Mouse (Mus musculus) embryonic facial prominence, embryonic 11.5 days (tissue): ENCODE results near the gene Pou4f1. TPM values are rescaled to one million over a fixed set of nuclear protein-coding genes. Genes with fewer than 3 reads are reported as not detected.
A peak's percentile ranks its signal among the peaks of the same experiment; 100 is the strongest.

Experiments
- ATAC-seq: fragments of 200-750 bp; cut with Nextera tagmentation; replicated peaks from 2 replicates; pipeline ENCODE4 v1.8.0; 2017; ENCODE audit warnings: low read depth; ENCODE audit not compliant: insufficient number of reproducible peaks, low FRiP score, low TSS enrichment
- DNase-seq: peaks from one replicate; pipeline ENCODE4 v3.0.0-alpha.2; 2015; ENCODE audit warnings: low spot score
- H3K27ac ChIP-seq: fragments of 300-500 bp; sonication (generic); replicated peaks from 2 replicates; pipeline ENCODE4 v1.5.1; 2014; ENCODE audit warnings: mild to moderate bottlenecking, low read depth, low read length, control low read depth
- H3K27me3 ChIP-seq: fragments of 300-500 bp; sonication (generic); 2 replicates; pipeline ENCODE4 v1.6.1; 2014; ENCODE audit warnings: mild to moderate bottlenecking, low read length, moderate library complexity, mixed read lengths; ENCODE audit not compliant: control insufficient read depth, insufficient read depth
- H3K36me3 ChIP-seq: fragments of 300-500 bp; sonication (generic); replicated peaks from 2 replicates; pipeline ENCODE4 v1.6.1; 2014; ENCODE audit warnings: low read depth, mild to moderate bottlenecking, low read length, moderate library complexity, mixed read lengths; ENCODE audit not compliant: control insufficient read depth, insufficient read depth
- H3K4me1 ChIP-seq: fragments of 300-500 bp; sonication (generic); 2 replicates; pipeline ENCODE4 v1.6.1; 2014; ENCODE audit warnings: low read length, mixed read lengths; ENCODE audit not compliant: control insufficient read depth, insufficient read depth
- H3K4me2 ChIP-seq: fragments of 300-500 bp; sonication (generic); 2 replicates; pipeline ENCODE4 v1.6.1; 2014; ENCODE audit warnings: low read depth, mild to moderate bottlenecking, control low read depth, low read length, moderate library complexity
- H3K4me3 ChIP-seq: fragments of 300-500 bp; sonication (generic); 2 replicates; pipeline ENCODE4 v1.5.1; 2014; ENCODE audit warnings: low read depth, low read length, control low read depth
- H3K9ac ChIP-seq: fragments of 300-500 bp; sonication (generic); replicated peaks from 2 replicates; pipeline ENCODE4 v1.6.1; 2014; ENCODE audit warnings: mild to moderate bottlenecking, control low read depth, low read length
- H3K9me3 ChIP-seq: fragments of 300-500 bp; sonication (generic); replicated peaks from 2 replicates; pipeline ENCODE4 v1.6.1; 2016; ENCODE audit warnings: mild to moderate bottlenecking, low read length, inconsistent platforms, mixed read lengths; ENCODE audit not compliant: control insufficient read depth
- WGBS: fragments of 180-500 bp; shearing (Covaris S2); extraction: QIAGEN DNeasy Blood & Tissue Kit; methylation state at CpG from one replicate; pipeline ENCODE4 v1.1.7; 2014; 5-methylcytosine and 5-hydroxymethylcytosine counted together
- polyA plus RNA-seq: library from polyadenylated mRNA; unstranded; fragments of >200 nt; fragmentation: Nextera tagmentation; extraction: Ambion mirVana; gene quantifications from 2 replicates; pipeline ENCODE4 v1.2.1, GENCODE M21; 2014

The Pou4f1 gene
- polyA plus RNA-seq, 1 experiment from 2014 or later = 28.3 TPM

DNA sequence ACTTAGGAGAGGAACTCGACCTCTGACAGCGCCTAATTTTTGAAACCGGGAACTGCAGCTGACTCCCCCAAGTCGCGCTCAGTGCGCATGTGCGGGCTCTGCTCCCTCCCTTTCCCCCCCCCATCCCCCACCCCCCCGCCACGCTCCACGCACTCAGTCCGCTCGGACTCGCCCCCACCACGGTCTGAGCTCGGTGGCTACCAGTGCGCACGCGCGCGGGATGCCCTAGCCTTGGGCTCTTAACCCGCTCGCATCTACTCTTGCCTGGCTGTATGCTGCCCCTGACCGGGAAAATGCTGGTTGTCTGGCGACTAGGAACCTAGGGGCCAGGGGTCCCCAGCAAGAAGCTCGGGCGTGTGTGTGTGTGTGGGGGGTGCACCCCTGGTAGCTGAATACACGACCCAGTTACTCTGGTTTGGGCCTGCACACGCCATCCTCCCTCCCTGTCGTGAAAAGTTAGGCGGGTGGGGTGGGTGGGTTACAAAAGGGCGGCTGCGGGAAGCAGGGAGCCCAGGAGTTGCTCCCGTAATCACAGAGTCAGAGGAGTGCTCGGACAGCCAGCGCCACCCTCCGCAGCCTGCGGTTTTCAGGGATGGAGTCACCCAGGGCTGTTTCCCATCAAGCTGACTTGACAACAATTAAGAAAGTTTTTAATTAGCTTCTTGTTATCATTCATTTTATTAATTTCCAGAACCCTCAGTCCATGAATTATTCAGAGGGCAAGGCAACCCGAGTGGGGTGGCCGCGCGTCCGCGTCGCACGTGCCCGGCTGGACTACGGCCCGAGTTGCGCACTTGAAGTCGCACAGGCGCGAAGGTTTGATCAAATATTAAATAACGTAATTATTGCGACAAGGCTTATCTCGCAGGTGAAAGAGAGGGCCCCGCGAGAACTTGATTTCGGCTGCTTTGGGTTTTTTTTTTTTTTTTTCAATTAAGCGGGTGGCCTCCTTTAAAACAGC, 7.2 kb downstream of the Pou4f1 start:
- Histone ChIP-seq H3K4me2 (peak overlapping the region; percentile 42), H3K4me1 (no peaks in the 10 kb centered on the region), H3K4me3 (peak overlapping the region; percentile 23), H3K27me3 (peaks cover 43% of the 10 kb centered on the region), H3K36me3 (no peaks in the 10 kb centered on the region), H3K9me3 (no peaks in the 10 kb centered on the region), H3K27ac (no peak overlapping the region), H3K9ac (no peak overlapping the region)
- peak; percentile 81 for DNase-seq
- under 1% methylated on average over 55 of the region's 59 CpGs for WGBS
- ATAC-seq = peak; percentile 89

GRCm38 (mm10) chr14:104459513-104460111, 8.2 kb downstream of the Pou4f1 start:
- DNase-seq (peak; percentile 32), ATAC-seq (no peak)
- Histone ChIP-seq H3K4me2 (no peak overlapping the region), H3K27ac (no peak overlapping the region), H3K4me3 (no peak overlapping the region), H3K27me3 (peaks cover 38% of the 10 kb centered on the region), H3K36me3 (no peaks in the 10 kb centered on the region), H3K9me3 (no peaks in the 10 kb centered on the region), H3K4me1 (no peaks in the 10 kb centered on the region), H3K9ac (no peak overlapping the region)
- under 1% methylated on average over 25 of the region's 25 CpGs for WGBS

DNA sequence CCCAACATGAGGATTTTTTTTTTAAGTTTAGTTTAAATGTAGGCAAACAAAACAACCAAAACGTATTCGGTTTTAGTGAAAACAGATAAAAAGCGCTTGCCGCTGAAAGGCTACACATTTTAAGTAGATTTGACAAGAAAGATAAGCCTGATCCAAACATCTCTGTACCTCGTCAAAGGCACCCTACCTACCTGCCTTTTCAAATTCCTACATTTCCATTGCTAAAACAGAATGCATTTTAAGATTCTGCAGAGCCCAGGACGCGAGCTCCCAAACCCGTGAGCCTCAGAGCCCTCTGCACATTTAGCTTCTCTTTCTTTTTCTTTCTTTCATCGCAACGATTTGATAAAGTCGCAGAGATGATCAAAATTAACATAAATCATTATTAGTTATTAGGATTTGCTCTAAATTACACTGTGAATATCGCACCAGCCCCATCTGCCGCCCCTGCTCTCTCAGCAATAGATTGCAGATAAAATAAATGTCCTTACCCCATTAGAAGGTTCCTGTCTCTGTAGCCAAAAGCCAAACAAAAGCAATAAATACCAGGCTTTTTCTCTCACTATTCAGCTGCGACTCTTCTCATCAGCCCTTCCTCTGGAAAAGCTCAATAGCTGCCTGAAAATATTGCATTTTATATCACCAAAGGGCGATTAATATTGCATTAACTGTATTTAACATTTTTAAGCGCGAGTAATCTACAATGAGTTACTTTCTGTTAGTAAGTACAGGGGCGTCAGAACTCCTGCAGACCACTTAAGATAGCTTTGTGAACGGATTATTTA, 8.9 kb downstream of the Pou4f1 start:
- Histone ChIP-seq H3K27me3 (peaks cover 35% of the 10 kb centered on the region), H3K9me3 (no peaks in the 10 kb centered on the region), H3K4me2 (no peak overlapping the region), H3K36me3 (no peaks in the 10 kb centered on the region), H3K9ac (no peak overlapping the region), H3K27ac (no peak overlapping the region), H3K4me3 (no peak overlapping the region), H3K4me1 (no peaks in the 10 kb centered on the region)
- under 1% methylated on average over 19 of the region's 19 CpGs for WGBS
- DNase-seq = no peak
- ATAC-seq = no peak

DNA sequence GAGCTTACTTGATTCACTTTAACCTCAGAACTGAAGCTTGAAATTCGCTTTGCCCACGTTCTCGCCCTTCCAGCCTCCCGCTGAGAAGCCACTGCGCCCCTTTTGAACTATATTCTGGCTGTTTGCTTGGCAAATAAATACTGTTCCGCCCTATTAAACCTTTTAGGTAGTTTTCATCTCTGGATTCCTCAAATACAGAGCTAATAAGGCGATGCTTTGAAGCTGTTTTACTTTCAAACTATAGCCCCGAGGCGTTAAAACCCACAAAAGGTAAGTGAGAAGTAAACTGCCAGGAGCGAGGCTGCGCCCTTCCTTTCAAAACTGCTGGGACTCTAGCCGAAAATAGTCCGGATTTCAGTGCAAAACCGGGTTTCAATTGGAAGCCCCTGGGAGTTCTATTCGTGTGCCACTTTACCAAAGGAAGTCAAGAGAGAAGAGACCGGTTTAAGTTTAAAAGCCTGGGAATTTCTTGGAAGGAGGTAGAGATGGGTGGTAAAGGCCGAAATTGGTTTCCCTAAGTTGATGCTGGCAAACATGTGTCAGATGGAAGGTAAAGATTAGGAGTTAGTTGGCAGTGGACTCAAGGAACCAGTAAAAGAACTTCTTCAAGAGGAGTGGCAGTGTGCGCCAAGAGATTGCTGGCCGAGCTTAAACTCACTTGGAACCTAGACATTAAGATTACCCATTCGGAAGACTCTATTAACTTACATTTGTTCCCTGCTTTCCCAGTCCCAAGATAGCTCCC, 9.7 kb downstream of the Pou4f1 start:
- H3K27me3 ChIP-seq = peaks cover 27% of the 10 kb centered on the region
- DNase-seq = no peak
- WGBS = under 1% methylated on average over 20 of the region's 20 CpGs
- H3K4me3 ChIP-seq = no peak overlapping the region
- H3K9ac ChIP-seq = no peak overlapping the region
- H3K27ac ChIP-seq = no peak overlapping the region
- no peaks in the 10 kb centered on the region for H3K36me3 ChIP-seq
- H3K4me2 ChIP-seq = no peak overlapping the region
- no peak for ATAC-seq
- no peaks in the 10 kb centered on the region for H3K4me1 ChIP-seq
- H3K9me3 ChIP-seq = no peaks in the 10 kb centered on the region

- peaks cover 25% of the 10 kb centered on the region for H3K27me3 ChIP-seq
- no peaks in the 10 kb centered on the region for H3K36me3 ChIP-seq
- no peak overlapping the region for H3K4me2 ChIP-seq
- no peak overlapping the region for H3K27ac ChIP-seq
- 3% methylated on average over 5 of the region's 5 CpGs for WGBS
- H3K4me1 ChIP-seq = no peaks in the 10 kb centered on the region
- DNase-seq (no peak), ATAC-seq (no peak)
- H3K9ac ChIP-seq = no peak overlapping the region
- H3K9me3 ChIP-seq = no peaks in the 10 kb centered on the region
- no peak overlapping the region for H3K4me3 ChIP-seq
These were observed 10.8 kb downstream of the Pou4f1 start for GRCm38 (mm10) chr14:104456976-104457375.

GRCm38 (mm10) chr14:104453824-104454223, 14.0 kb downstream of the Pou4f1 start:
- no peak overlapping the region for H3K4me3 ChIP-seq
- H3K36me3 ChIP-seq = no peaks in the 10 kb centered on the region
- DNase-seq = peak; percentile 89
- WGBS = 12% methylated on average over 4 of the region's 4 CpGs
- no peaks in the 10 kb centered on the region for H3K9me3 ChIP-seq
- H3K27ac ChIP-seq = no peak overlapping the region
- H3K4me2 ChIP-seq = no peak overlapping the region
- H3K4me1 ChIP-seq = no peaks in the 10 kb centered on the region
- peaks cover 7% of the 10 kb centered on the region for H3K27me3 ChIP-seq
- H3K9ac ChIP-seq = no peak overlapping the region
- no peak for ATAC-seq

GRCm38 (mm10) chr14:104434293-104434692, 33.5 kb downstream of the Pou4f1 start:
- 58% methylated on average over 2 of the region's 2 CpGs for WGBS
- DNase-seq (no peak), ATAC-seq (no peak)
- no peaks in the 10 kb centered on the region for H3K27me3 ChIP-seq
- no peak overlapping the region for H3K9ac ChIP-seq
- no peaks in the 10 kb centered on the region for H3K4me1 ChIP-seq
- H3K9me3 ChIP-seq = no peaks in the 10 kb centered on the region
- H3K4me2 ChIP-seq = no peak overlapping the region
- no peaks in the 10 kb centered on the region for H3K36me3 ChIP-seq
- H3K4me3 ChIP-seq = no peak overlapping the region
- H3K27ac ChIP-seq = no peak overlapping the region
